Mouse (Mus musculus) limb, embryonic 15.5 days (tissue): ENCODE measurements at regions not wholly inside any gene's neighbourhood (a gene's known extent, or its start where the extent isn't known, plus 50 kb on each side); places are given as distances from the start of the nearest gene placed in this dataset.

Source experiments
- ATAC-seq: fragments of 200-750 bp; cut with Nextera tagmentation; 2 replicates; pipeline ENCODE4 v1.8.0; 2017; ENCODE audit warnings: low read depth, moderate TSS enrichment; ENCODE audit not compliant: insufficient number of reproducible peaks, low FRiP score, low TSS enrichment
- H3K27ac ChIP-seq: fragments of 300-500 bp; sonication (generic); 2 replicates; pipeline ENCODE4 v1.5.1; 2015; ENCODE audit warnings: moderate library complexity, mild to moderate bottlenecking, inconsistent platforms
- H3K27me3 ChIP-seq: fragments of 300-500 bp; sonication (generic); 2 replicates; pipeline ENCODE4 v1.6.1; 2015; ENCODE audit warnings: inconsistent platforms
- H3K36me3 ChIP-seq: fragments of 300-500 bp; sonication (generic); 2 replicates; pipeline ENCODE4 v1.6.1; 2015; ENCODE audit warnings: inconsistent platforms
- H3K4me1 ChIP-seq: fragments of 300-500 bp; sonication (generic); 2 replicates; pipeline ENCODE4 v1.6.1; 2015; ENCODE audit warnings: inconsistent platforms
- H3K4me2 ChIP-seq: fragments of 300-500 bp; sonication (generic); 2 replicates; pipeline ENCODE4 v1.6.1; 2015; ENCODE audit warnings: mild to moderate bottlenecking, inconsistent platforms
- H3K4me3 ChIP-seq: fragments of 300-500 bp; sonication (generic); 2 replicates; pipeline ENCODE4 v1.5.1; 2015; ENCODE audit warnings: mild to moderate bottlenecking, inconsistent platforms
- H3K9ac ChIP-seq: fragments of 300-500 bp; sonication (generic); 2 replicates; pipeline ENCODE4 v1.6.1; 2015; ENCODE audit warnings: inconsistent platforms
- H3K9me3 ChIP-seq: fragments of 300-500 bp; sonication (generic); 2 replicates; pipeline ENCODE4 v1.6.1; 2016; ENCODE audit warnings: inconsistent platforms
- WGBS: fragments of 180-500 bp; shearing (Covaris S2); methylation state at CpG from one replicate; pipeline ENCODE4 v1.1.7; 2015; 5-methylcytosine and 5-hydroxymethylcytosine counted together

DNA sequence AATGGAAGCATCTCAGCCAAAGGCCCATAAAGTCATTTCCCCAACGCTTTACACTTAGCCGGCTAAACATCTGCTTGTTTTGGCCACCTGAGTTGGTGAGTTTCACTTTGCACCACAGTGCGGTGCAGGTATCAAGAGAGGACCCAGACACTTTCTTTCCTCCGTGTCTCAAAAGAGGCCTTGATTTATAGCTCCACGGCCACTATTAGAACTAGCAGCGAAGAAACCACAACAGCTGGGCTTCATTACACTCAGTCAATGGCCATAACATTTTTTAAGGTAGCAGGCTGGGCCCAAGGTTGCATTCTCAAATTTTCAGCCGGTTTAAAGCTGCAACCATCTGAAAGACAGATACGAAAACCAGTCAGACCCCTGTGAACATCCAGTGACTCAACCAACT, 103.4 kb downstream of the Mreg start:
- peaks cover 7% of the 10 kb centered on the region for H3K4me1 ChIP-seq
- H3K9ac ChIP-seq, result no peak overlapping the region
- WGBS, result 15% methylated on average over 8 of the region's 8 CpGs
- H3K36me3 ChIP-seq, result no peaks in the 10 kb centered on the region
- H3K27me3 ChIP-seq, result no peaks in the 10 kb centered on the region
- H3K27ac ChIP-seq, result no peak overlapping the region
- no peaks in the 10 kb centered on the region for H3K9me3 ChIP-seq
- H3K4me2 ChIP-seq, result no peak overlapping the region
- ATAC-seq, result no peak
- no peak overlapping the region for H3K4me3 ChIP-seq

DNA sequence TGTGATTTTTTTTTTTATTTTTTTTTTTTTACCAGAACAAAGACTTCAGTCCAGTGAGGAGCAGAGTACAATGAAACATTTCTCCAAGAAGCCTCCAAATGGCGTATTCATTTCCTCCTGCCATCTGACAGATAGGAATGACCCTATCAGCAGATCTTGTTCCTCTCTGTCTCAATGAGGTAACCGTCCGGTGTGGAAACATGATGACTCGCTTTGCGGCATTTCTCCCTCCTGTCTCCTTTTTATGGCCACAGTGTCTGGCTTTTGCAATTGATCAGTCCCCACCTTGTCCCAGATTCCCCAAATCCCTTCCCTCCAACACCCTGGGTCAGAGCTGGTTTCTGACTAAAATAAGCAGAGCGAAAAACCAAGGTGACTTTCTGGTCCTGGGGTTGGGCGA, 105.0 kb downstream of the Mreg start:
- no peaks in the 10 kb centered on the region for H3K9me3 ChIP-seq
- ATAC-seq, result no peak
- no peaks in the 10 kb centered on the region for H3K36me3 ChIP-seq
- no peaks in the 10 kb centered on the region for H3K27me3 ChIP-seq
- H3K4me1 ChIP-seq, result peaks cover 10% of the 10 kb centered on the region
- WGBS, result 74% methylated on average over 7 of the region's 7 CpGs
- H3K27ac ChIP-seq, result no peak overlapping the region
- H3K4me3 ChIP-seq, result no peak overlapping the region
- H3K9ac ChIP-seq, result no peak overlapping the region
- no peak overlapping the region for H3K4me2 ChIP-seq

DNA sequence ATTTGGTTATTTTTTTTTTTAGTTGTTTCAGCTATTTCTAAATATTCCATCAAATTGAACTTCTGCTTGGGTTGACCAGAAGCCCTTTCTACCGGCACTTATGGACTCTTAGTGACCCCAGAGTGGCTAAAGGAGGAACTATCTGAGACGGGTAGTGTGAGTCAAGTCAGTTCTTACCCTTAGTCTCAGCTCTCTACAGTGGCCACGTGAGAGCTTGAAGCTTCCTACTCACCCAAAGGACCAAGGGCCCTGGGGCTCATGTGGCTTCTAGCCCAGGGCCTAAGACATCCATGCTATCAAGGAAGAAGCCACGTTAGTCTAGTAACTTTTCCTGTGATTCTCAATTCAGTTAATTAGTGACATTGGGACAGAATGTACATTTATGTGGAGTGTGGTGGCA, 105.5 kb downstream of the Mreg start:
- Histone ChIP-seq H3K4me2 (no peak overlapping the region), H3K4me1 (peaks cover 10% of the 10 kb centered on the region), H3K9ac (no peak overlapping the region), H3K27me3 (no peaks in the 10 kb centered on the region), H3K4me3 (no peak overlapping the region), H3K27ac (no peak overlapping the region), H3K36me3 (no peaks in the 10 kb centered on the region), H3K9me3 (no peaks in the 10 kb centered on the region)
- WGBS, result 86% methylated on average over 4 of the region's 4 CpGs
- ATAC-seq, result no peak

DNA sequence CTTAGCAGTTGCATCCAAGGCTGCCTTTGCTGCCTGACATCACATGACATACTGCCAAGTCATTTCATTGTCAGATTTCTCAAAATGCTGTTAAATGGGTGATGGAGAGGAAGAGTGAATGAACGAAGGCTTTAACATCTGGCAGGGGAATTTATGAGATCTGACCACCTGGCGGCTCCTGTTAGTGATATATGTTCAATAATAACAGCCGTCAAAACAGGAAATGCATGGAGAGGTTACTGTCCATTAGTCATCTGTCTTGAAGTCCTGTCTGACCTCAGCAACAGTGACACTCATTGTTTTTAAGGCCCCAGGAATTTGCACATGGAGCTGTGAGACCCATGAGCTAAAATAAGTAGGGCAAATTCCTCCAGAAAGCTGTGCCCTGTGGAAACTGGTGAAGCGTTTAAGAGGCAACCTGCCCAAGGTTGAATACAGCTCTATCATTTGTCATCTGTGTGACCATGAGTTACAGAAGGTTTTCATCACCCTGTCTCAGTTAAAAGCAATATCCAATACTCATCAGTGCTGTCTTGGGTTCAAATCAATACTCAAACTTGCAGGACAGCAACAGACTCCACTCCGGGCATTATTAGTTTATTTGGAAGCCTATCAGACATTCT, 106.6 kb downstream of the Mreg start:
- H3K4me1 ChIP-seq, result peaks cover 10% of the 10 kb centered on the region
- H3K27me3 ChIP-seq, result no peaks in the 10 kb centered on the region
- no peak overlapping the region for H3K4me3 ChIP-seq
- 43% methylated on average over 5 of the region's 5 CpGs for WGBS
- H3K4me2 ChIP-seq, result no peak overlapping the region
- no peaks in the 10 kb centered on the region for H3K9me3 ChIP-seq
- H3K9ac ChIP-seq, result no peak overlapping the region
- ATAC-seq, result no peak
- H3K27ac ChIP-seq, result no peak overlapping the region
- H3K36me3 ChIP-seq, result no peaks in the 10 kb centered on the region

DNA sequence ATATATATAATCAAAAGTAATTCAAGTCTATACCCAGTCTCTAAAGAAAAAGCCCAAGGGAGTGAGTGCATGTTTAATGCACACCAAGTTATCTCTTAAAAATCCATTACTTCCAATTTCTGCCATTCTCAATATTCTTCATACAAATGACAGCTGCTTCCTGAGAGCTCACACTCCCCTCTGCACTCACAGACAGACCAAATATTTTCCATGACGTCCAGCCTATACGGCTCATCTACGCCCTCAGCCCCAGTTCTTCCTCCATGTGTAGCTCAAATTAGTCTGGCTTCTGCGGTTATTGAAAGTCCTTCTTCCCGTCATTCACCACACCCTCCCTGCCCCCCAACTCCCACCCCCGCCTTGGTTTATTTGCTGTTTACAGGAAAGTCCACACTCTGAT, 108.1 kb downstream of the Mreg start:
- WGBS, result 64% methylated on average over 6 of the region's 6 CpGs
- H3K4me1 ChIP-seq, result peaks cover 10% of the 10 kb centered on the region
- H3K27ac ChIP-seq, result no peak overlapping the region
- no peaks in the 10 kb centered on the region for H3K9me3 ChIP-seq
- H3K27me3 ChIP-seq, result no peaks in the 10 kb centered on the region
- no peak overlapping the region for H3K9ac ChIP-seq
- no peak overlapping the region for H3K4me3 ChIP-seq
- no peak for ATAC-seq
- no peaks in the 10 kb centered on the region for H3K36me3 ChIP-seq
- no peak overlapping the region for H3K4me2 ChIP-seq

DNA sequence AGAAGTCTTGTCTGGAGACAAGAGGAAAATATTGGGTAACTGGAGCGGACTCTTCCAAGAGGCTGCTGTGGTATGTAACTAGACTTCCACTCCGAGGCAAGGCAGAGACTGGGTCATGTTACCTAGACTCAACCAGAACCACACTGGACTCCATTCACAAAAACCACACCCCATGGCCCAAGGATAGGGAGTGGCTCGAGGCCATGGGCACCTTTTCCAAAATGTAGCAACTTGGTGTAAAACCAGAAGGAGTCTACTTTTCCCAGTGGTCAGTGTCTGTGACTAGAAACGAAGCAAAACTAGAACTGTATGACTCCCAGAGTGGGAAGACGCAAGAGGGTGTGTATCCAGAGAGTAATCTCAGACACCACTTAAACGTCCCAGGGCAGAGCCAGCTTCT, 108.7 kb downstream of the Mreg start:
- no peak for ATAC-seq

DNA sequence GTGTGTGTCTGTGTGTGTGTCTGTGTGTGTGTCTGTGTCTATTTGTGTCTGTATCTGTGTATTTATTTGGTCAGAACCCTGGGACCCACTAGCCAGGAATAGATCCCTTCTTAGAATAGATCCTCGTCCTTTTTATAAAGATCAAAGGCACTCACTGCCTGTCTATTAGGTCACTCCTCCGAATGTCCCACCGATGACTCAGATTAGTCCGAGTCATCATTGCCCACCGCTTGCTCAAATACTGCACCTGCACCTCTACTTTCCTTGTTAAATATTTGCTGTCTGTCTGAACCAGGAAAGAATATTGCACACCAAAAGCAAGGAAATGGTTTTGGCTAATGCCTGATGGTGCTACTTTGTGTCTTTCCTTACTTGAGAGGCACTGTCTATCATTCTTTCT, 112.7 kb downstream of the Mreg start:
- H3K27me3 ChIP-seq, result no peaks in the 10 kb centered on the region
- 0 out of 2 replicates have a peak, but pooled peaks cover 2% of the 10 kb centered on the region for H3K4me1 ChIP-seq
- no peaks in the 10 kb centered on the region for H3K36me3 ChIP-seq
- no peak overlapping the region for H3K27ac ChIP-seq
- 70% methylated on average over 5 of the region's 5 CpGs for WGBS
- no peaks in the 10 kb centered on the region for H3K9me3 ChIP-seq
- H3K4me3 ChIP-seq, result no peak overlapping the region
- H3K4me2 ChIP-seq, result no peak overlapping the region
- ATAC-seq, result no peak
- H3K9ac ChIP-seq, result no peak overlapping the region

More for the DNA sequence above, 108.7 kb downstream of the Mreg start:
- Histone ChIP-seq H3K9ac (no peak overlapping the region), H3K4me3 (no peak overlapping the region), H3K9me3 (no peaks in the 10 kb centered on the region), H3K27ac (no peak overlapping the region), H3K36me3 (no peaks in the 10 kb centered on the region), H3K4me1 (peaks cover 5% of the 10 kb centered on the region), H3K27me3 (no peaks in the 10 kb centered on the region), H3K4me2 (no peak overlapping the region)
- 76% methylated on average over 6 of the region's 6 CpGs for WGBS

DNA sequence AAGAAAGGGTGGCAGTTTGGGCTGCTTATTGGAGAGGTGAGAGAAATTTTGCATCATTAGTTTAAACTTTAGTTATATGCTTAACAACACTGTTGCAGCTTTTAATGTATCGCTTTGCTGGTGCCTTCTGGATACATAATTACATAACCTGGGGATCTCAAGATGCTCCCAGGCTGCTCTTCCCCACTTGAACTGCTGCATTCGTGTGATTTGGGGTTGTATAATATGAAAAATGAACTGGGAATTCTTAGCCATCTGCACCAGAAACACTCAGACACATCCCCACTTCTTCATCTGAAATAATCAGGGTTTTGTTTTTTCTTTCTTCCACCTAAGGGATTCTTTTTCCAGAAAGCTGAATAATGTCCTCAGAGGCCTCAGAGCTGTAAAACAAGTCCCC, 120.8 kb downstream of the Mreg start:
- no peak overlapping the region for H3K9ac ChIP-seq
- 64% methylated on average over 2 of the region's 2 CpGs for WGBS
- no peak overlapping the region for H3K27ac ChIP-seq

DNA sequence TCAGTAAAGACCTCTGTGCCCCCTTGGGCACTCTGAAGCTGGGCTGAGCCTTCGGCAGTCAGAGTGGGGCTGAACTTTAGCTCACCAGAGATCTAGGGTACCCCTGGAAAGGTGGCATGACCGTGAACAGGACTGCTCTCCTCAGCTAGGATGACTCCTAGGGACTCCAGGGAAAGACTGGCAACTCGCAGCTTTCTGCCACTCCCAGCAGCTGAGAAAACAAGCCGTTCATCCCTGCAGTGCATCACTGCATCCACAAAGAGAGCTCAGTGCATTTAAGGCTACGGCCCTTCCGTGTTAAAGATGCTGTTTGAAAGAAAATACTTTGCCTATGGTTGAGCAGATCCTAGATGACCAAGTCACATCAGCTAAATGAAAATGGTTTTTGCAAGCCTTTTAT, 126.4 kb downstream of the Mreg start:
- H3K4me3 ChIP-seq, result no peak overlapping the region
- no peaks in the 10 kb centered on the region for H3K9me3 ChIP-seq
- no peaks in the 10 kb centered on the region for H3K27me3 ChIP-seq
- no peaks in the 10 kb centered on the region for H3K36me3 ChIP-seq
- H3K27ac ChIP-seq, result no peak overlapping the region
- ATAC-seq, result no peak
- WGBS, result 59% methylated on average over 6 of the region's 6 CpGs
- no peak overlapping the region for H3K4me2 ChIP-seq
- no peaks in the 10 kb centered on the region for H3K4me1 ChIP-seq
- no peak overlapping the region for H3K9ac ChIP-seq

More for the DNA sequence above, 120.8 kb downstream of the Mreg start:
- Histone ChIP-seq H3K9me3 (no peaks in the 10 kb centered on the region), H3K27me3 (no peaks in the 10 kb centered on the region), H3K4me2 (no peak overlapping the region), H3K36me3 (no peaks in the 10 kb centered on the region), H3K4me1 (no peaks in the 10 kb centered on the region), H3K4me3 (no peak overlapping the region)
- no peak for ATAC-seq

DNA sequence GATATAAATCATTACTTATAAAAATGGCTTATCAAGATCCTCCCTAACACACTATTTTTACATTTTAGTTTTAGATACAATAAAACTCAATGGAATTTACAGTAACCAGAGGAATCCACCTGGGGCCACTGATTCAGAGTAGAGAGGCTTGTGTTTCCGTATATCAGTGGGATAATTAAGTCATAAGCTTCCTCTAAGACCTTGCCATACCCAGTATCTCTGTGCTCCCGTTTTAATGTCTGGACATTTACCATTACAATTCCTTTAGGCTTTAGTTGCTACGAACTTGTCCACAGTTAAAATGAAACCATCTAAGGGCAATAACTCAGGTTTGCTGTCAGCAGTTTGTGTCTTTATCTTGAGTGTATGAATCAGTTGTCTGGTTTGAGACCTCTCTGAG, 127.9 kb downstream of the Mreg start:
- H3K4me1 ChIP-seq, result no peaks in the 10 kb centered on the region
- H3K4me3 ChIP-seq, result no peak overlapping the region
- no peaks in the 10 kb centered on the region for H3K36me3 ChIP-seq
- no peak overlapping the region for H3K9ac ChIP-seq
- ATAC-seq, result no peak
- H3K9me3 ChIP-seq, result no peaks in the 10 kb centered on the region
- WGBS, result 39% methylated on average over 3 of the region's 3 CpGs
- no peak overlapping the region for H3K27ac ChIP-seq
- no peaks in the 10 kb centered on the region for H3K27me3 ChIP-seq
- H3K4me2 ChIP-seq, result no peak overlapping the region

DNA sequence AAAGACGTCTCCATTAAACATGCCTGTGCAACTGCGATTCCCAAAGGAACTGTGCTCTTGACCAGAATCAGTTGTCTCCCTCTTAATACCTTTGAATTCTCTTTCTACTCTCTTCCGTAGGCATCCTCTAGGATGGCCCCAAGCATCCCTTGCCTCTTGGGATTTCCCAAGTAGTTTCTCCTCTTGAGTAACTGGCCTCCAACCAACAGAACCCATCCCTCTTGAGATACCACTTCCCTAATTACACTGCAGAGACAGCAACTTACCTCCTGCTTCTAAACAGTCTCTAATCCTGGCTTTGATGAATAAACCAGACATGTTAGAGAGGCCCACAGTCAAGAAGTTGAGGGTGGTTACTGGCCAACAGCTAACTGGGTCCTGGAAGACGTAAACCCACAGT, 129.7 kb downstream of the Mreg start:
- H3K9ac ChIP-seq, result no peak overlapping the region
- no peak overlapping the region for H3K27ac ChIP-seq
- no peaks in the 10 kb centered on the region for H3K27me3 ChIP-seq
- no peaks in the 10 kb centered on the region for H3K36me3 ChIP-seq
- ATAC-seq, result no peak
- 0 out of 2 replicates have a peak, but pooled peaks cover 2% of the 10 kb centered on the region for H3K4me1 ChIP-seq
- WGBS, result 73% methylated on average over 4 of the region's 4 CpGs
- no peak overlapping the region for H3K4me2 ChIP-seq
- H3K9me3 ChIP-seq, result no peaks in the 10 kb centered on the region
- H3K4me3 ChIP-seq, result no peak overlapping the region

DNA sequence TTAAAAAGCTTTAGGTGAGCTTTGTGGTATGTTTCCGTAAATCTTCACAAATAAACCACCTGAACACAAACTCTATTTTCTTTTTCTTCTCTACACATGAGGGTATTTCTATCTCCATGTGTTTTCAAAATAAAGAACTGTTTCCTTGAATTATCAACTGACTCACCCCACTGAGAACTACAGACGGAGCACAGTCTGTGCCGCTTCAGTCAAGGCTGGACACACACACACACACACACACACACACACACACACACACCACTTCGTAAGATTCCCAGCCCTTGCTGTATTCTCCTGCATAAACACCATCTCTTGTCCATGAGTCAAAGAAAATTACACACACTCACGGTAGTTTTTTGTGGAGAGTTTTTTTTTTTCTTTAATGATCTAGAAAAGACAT, 130.3 kb downstream of the Mreg start:
- H3K9ac ChIP-seq, result no peak overlapping the region
- 60% methylated on average over 5 of the region's 5 CpGs for WGBS
- no peak overlapping the region for H3K4me3 ChIP-seq
- no peaks in the 10 kb centered on the region for H3K9me3 ChIP-seq
- H3K27ac ChIP-seq, result no peak overlapping the region
- H3K36me3 ChIP-seq, result no peaks in the 10 kb centered on the region
- H3K27me3 ChIP-seq, result no peaks in the 10 kb centered on the region
- 0 out of 2 replicates have a peak, but pooled peaks cover 2% of the 10 kb centered on the region for H3K4me1 ChIP-seq
- ATAC-seq, result no peak
- H3K4me2 ChIP-seq, result no peak overlapping the region
